Mouse (Mus musculus) lung, embryonic 14.5 days (tissue): ENCODE measurements around the gene Slco4a1. TPM values are rescaled to one million over a fixed set of nuclear protein-coding genes. Genes with fewer than 3 reads are reported as not detected.

Experiments used
- ATAC-seq: fragments of 200-750 bp; cut with Nextera tagmentation; 2 replicates; pipeline ENCODE4 v1.8.0; 2017; ENCODE audit warnings: mild to moderate bottlenecking, moderate TSS enrichment, moderate library complexity; ENCODE audit not compliant: insufficient read depth
- DNase-seq: peaks from one replicate; pipeline ENCODE4 v3.0.0-alpha.2; 2015
- H3K27ac ChIP-seq: fragments of 300-500 bp; sonication (generic); 2 replicates; pipeline ENCODE4 v1.5.1; 2014; ENCODE audit warnings: low read depth, mild to moderate bottlenecking, moderate library complexity
- H3K27me3 ChIP-seq: fragments of 300-500 bp; sonication (generic); 2 replicates; pipeline ENCODE4 v1.6.1; 2014; ENCODE audit warnings: low read length, control low read depth; ENCODE audit not compliant: insufficient read depth
- H3K36me3 ChIP-seq: fragments of 300-500 bp; sonication (generic); 2 replicates; pipeline ENCODE4 v1.6.1; 2014; ENCODE audit warnings: control low read depth; ENCODE audit not compliant: insufficient read depth
- H3K4me1 ChIP-seq: fragments of 300-500 bp; sonication (generic); 2 replicates; pipeline ENCODE4 v1.6.1; 2014; ENCODE audit warnings: antibody characterized with exemption, control low read depth; ENCODE audit not compliant: insufficient read depth
- H3K4me2 ChIP-seq: fragments of 300-500 bp; sonication (generic); 2 replicates; pipeline ENCODE4 v1.6.1; 2014; ENCODE audit warnings: mild to moderate bottlenecking
- H3K4me3 ChIP-seq: fragments of 300-500 bp; sonication (generic); 2 replicates; pipeline ENCODE4 v1.5.1; 2014; ENCODE audit warnings: low read depth, low read length
- H3K9ac ChIP-seq: fragments of 300-500 bp; sonication (generic); 2 replicates; pipeline ENCODE4 v1.6.1; 2014
- H3K9me3 ChIP-seq: fragments of 300-500 bp; sonication (generic); 2 replicates; pipeline ENCODE4 v1.6.1; 2016; ENCODE audit warnings: low read depth, low read length, control low read depth
- CTCF ChIP-seq: IDR thresholded peaks from 2 replicates; pipeline ENCODE4 v1.5.1; 2016; ENCODE audit warnings: antibody characterized with exemption, low read depth
- WGBS: fragments of 180-500 bp; shearing (Covaris S2); extraction: QIAGEN DNeasy Blood & Tissue Kit; methylation state at CpG from one replicate; pipeline ENCODE4 v1.1.7; 2014; 5-methylcytosine and 5-hydroxymethylcytosine counted together
- polyA plus RNA-seq: library from polyadenylated mRNA; unstranded; fragments of >200 nt; fragmentation: Nextera tagmentation; extraction: Ambion mirVana; gene quantifications from 2 replicates; pipeline ENCODE4 v1.2.1, GENCODE M21; 2014

Gene Slco4a1
- polyA plus RNA-seq, 1 experiment from 2014 or later: 0.47 TPM

DNA sequence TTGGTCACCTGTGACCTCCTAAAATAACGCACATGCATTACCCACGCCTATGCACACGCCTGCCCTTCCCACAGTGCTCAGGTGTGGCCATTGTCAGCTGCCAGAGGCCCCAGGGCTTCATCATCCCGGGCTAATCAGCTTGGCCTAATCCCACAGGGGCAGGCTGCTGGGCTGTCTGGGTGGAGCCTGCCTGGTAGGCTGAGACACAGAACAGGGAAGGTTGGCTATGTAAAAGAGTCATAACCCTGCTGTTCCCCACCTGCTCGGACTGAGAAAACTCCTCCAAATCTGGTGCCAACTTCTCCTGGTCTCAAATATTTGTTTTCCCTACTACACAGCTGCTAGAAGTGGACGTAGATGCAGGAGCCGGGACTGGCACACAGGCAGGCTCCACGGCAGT, 4.8 kb downstream of the Slco4a1 start:
- TF ChIP-seq CTCF: no peak
- peak; percentile 13 for DNase-seq
- Histone ChIP-seq H3K4me3 (no peak overlapping the region), H3K9ac (no peak overlapping the region), H3K27ac (no peak overlapping the region), H3K4me1 (no peaks in the 10 kb centered on the region), H3K27me3 (peaks cover 20% of the 10 kb centered on the region), H3K4me2 (no peak overlapping the region), H3K9me3 (no peaks in the 10 kb centered on the region), H3K36me3 (no peaks in the 10 kb centered on the region)
- 57% methylated on average over 8 of the region's 8 CpGs for WGBS
- no peak for ATAC-seq

DNA sequence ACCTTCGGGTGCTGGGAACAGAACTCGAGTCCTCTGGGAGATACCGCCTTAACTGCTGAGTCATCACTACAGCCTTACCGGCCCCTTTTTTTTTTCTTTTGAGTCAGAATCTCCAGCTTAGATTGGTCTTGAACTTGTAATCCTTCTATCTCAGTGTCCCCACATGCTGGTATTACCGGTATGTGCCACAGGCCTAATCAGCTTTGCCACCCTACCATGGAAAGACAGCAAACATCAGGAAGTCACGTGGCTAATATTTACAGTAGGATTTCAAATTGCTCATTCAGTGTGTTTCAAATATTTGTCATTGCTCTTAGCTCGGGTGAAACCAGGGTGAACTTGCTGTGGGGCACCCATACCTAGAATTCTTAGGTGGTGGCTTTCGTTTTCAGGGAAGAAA, 6.5 kb downstream of the Slco4a1 start:
- WGBS: 57% methylated on average over 8 of the region's 8 CpGs
- Histone ChIP-seq H3K27ac (no peak overlapping the region), H3K9me3 (no peaks in the 10 kb centered on the region), H3K36me3 (no peaks in the 10 kb centered on the region), H3K4me2 (peak overlapping the region; percentile 13; the same call in 1 of the 2 replicates), H3K27me3 (peaks cover 3% of the 10 kb centered on the region; the same call in 1 of the 2 replicates), H3K4me1 (no peaks in the 10 kb centered on the region), H3K9ac (no peak overlapping the region), H3K4me3 (no peak overlapping the region)
- ATAC-seq: peak; percentile 28; the same call in 1 of the 2 replicates
- TF ChIP-seq CTCF: no peak
- DNase-seq: peak; percentile 50

DNA sequence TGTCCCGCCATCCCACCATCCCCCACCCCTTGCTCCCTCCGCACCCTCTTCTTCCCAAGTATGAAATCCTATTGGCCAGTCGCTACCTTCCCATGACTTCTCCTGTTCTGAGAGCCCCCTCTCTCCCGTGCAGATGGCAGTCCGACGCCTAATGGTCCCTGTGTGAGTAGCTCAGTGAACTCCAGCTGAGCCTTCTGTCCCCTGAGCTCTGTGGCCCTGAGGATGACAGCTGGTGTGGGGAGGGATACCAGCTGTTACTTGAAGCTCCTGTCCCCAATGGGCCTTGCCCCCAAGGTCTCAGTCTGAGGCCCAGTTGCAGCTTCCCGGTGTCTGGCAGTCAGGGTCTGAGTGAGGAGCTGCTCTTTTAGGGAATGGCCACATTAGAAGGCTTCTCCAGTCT, 10.5 kb downstream of the Slco4a1 start:
- Histone ChIP-seq H3K4me1 (no peaks in the 10 kb centered on the region), H3K27me3 (peaks cover 2% of the 10 kb centered on the region; the same call in 1 of the 2 replicates), H3K9me3 (no peaks in the 10 kb centered on the region), H3K4me3 (no peak overlapping the region), H3K36me3 (no peaks in the 10 kb centered on the region), H3K27ac (no peak overlapping the region), H3K4me2 (no peak overlapping the region), H3K9ac (no peak overlapping the region)
- ATAC-seq: peak; percentile 47; the same call in 1 of the 2 replicates
- WGBS: 44% methylated on average over 7 of the region's 7 CpGs
- no peak for TF ChIP-seq CTCF
- DNase-seq: peak; percentile 40

DNA sequence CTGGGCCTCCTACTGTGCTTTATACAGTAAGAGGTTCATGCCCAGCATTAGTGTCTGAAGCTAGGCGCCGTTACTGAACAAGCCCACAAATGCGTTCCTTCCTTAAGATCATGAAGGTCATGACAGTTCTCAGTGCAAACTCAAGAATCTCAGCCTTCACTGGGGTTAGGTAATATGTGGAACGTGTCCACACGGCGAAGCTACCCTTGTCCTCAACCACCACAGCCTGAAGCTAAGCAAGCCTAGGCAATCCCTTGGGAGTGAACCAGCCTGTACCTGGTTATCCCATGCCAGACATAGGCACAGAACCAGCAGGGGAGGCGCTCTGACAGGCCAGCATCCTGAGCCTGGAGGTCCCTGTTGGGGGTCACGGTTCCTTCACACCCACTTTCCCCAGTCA, 12.8 kb downstream of the Slco4a1 start:
- 89% methylated on average over 8 of the region's 8 CpGs for whole genome bisulfite sequencing
- Histone ChIP-seq H3K27ac (no peak overlapping the region), H3K9me3 (no peaks in the 10 kb centered on the region), H3K4me1 (no peaks in the 10 kb centered on the region), H3K4me2 (no peak overlapping the region), H3K9ac (no peak overlapping the region), H3K27me3 (peaks cover 3% of the 10 kb centered on the region; the same call in 1 of the 2 replicates), H3K36me3 (no peaks in the 10 kb centered on the region), H3K4me3 (no peak overlapping the region)
- ATAC-seq (no peak), DNase-seq (no peak)
- TF ChIP-seq CTCF: no peak

DNA sequence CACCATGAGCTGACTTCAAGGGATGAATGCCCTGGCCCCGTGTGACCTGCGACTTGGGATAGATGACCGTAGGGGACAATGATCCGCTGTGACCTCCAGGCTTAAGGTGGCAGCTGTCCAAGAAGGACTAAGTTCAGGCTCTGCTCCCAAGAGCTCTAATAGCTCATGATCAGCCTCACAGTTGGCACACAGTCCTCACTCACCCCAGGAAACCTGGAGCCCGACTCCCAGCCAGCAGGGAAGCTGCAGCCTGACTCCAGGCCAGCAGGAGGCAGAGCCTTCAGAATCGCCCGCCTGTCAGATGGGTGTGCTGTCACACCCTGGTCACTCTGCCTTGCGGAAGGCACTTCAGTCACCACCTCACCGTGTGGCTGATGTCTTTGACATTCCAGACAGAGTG, 13.7 kb downstream of the Slco4a1 start:
- Histone ChIP-seq H3K27ac (no peak overlapping the region), H3K9ac (no peak overlapping the region), H3K4me3 (no peak overlapping the region), H3K27me3 (peaks cover 3% of the 10 kb centered on the region; the same call in 1 of the 2 replicates), H3K9me3 (no peaks in the 10 kb centered on the region), H3K4me2 (no peak overlapping the region), H3K36me3 (no peaks in the 10 kb centered on the region), H3K4me1 (no peaks in the 10 kb centered on the region)
- peak; percentile 47 for TF ChIP-seq CTCF
- ATAC-seq (no peak), DNase-seq (no peak)
- WGBS: 59% methylated on average over 9 of the region's 9 CpGs

DNA sequence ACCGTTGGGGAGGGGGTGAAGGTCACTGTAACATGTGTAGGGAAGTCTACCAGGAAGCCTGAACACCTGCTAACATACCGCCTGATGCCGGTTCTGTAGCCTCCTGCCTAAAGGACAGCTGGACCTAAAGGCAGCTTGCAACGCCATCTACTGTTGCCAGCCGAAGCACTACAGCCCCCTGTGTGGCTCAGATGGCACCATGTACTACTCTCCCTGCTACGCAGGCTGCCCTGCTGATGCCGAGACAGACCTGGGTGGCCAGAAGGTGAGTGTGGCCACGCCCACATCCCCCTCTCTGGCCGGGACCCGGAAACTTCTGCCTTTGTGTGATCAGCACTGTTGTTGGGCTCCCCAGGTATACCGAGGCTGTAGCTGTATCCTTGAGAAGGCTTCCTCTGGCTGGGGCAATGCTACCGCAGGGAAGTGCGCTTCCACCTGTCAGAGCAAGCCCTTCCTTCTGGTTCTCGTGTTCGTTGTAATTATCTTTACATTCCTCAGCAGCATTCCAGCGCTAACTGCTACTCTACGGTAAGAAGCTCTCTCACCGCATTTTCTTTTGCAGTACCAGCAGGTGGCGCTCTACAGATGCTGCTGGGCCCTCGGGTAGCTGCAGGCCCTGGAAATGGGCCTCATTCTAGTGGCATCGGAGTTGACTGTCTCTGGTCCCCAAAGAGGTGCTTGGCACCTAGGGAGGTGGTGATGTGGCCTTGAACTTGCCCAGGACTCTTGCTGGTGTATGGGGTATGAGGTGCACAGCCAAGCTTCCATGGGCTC, 16.4 kb downstream of the Slco4a1 start:
- Histone ChIP-seq H3K4me1 (no peaks in the 10 kb centered on the region), H3K27ac (no peak overlapping the region), H3K27me3 (peaks cover 3% of the 10 kb centered on the region; the same call in 1 of the 2 replicates), H3K4me3 (no peak overlapping the region), H3K36me3 (no peaks in the 10 kb centered on the region), H3K9me3 (no peaks in the 10 kb centered on the region), H3K4me2 (peak overlapping the region; percentile 40), H3K9ac (no peak overlapping the region)
- DNase-seq: peak; percentile 76
- TF ChIP-seq CTCF: peak; percentile 83
- ATAC-seq: peak; percentile 57
- 7% methylated on average over 21 of the region's 21 CpGs for WGBS

DNA sequence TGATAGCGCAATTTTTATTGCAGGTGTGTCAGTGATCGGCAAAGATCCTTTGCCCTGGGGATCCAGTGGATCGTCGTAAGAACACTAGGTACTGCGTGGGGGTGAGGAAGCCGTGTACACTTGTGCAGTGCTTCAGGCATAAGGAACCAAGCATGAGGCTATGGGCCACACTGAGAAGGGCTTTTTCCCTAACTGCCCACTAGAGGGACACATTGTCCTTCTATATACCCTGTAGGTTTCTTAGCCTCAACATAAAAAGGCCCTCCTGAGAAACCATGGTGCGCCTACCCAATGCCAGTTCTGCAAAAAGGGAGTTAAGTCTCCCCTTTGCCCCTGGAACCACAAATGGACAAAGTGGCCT, 17.0 kb downstream of the Slco4a1 start:
- DNase-seq (peak; percentile 93), ATAC-seq (peak; percentile 89)
- Histone ChIP-seq H3K9me3 (no peaks in the 10 kb centered on the region), H3K4me3 (no peak overlapping the region), H3K9ac (no peak overlapping the region), H3K4me2 (no peak overlapping the region), H3K27ac (no peak overlapping the region), H3K27me3 (peaks cover 3% of the 10 kb centered on the region; the same call in 1 of the 2 replicates), H3K36me3 (no peaks in the 10 kb centered on the region), H3K4me1 (no peaks in the 10 kb centered on the region)
- peak; percentile 80 for TF ChIP-seq CTCF
- 38% methylated on average over 7 of the region's 7 CpGs for WGBS
